Mouse (Mus musculus) heart, postnatal 0 days (tissue): ENCODE data around the gene Cdyl.

ENCODE experiments used
- CTCF ChIP-seq: IDR thresholded peaks from 2 replicates; pipeline ENCODE4 v1.5.1; 2016; ENCODE audit warnings: antibody characterized with exemption, control low read depth, low read depth
- EP300 ChIP-seq: IDR thresholded peaks from 2 replicates; pipeline ENCODE4 v1.6.1; 2016; ENCODE audit warnings: antibody characterized with exemption, low read depth

DNA sequence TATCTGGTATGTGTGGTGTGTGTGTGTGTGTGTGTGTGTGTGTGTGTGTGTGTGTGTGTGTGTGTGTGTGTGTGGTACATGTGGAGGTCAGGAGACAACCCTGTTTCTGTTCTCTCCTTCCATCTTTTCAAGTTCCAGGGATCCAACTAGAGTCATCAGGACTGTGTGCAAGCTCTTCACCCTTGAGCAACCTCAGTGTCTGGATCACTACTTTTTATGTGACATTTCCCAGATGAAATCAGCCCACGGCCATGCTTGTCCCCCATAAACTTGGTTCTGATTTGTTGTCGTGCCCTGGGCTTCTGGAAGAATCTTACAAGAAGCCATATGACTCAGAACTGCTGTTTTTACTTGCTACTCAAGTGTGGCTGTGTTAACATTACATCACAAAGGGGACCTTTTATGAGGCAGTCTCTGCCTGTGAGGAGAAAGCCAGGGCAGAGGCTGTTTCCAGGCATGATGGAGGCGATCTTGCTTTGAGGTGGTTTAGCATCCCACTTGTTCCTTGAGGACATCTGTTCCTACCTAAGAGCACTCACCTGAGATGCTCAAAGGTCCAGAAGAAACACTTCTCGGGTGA, at the start of gene Cdyl:
- no peak for TF ChIP-seq CTCF
- TF ChIP-seq EP300 = no peak
